Mouse (Mus musculus): ENCODE measurements at regions not wholly inside any gene's neighbourhood (a gene's known extent, or its start where the extent isn't known, plus 50 kb on each side); places are given as distances from the start of the nearest gene placed in this dataset.

DNA sequence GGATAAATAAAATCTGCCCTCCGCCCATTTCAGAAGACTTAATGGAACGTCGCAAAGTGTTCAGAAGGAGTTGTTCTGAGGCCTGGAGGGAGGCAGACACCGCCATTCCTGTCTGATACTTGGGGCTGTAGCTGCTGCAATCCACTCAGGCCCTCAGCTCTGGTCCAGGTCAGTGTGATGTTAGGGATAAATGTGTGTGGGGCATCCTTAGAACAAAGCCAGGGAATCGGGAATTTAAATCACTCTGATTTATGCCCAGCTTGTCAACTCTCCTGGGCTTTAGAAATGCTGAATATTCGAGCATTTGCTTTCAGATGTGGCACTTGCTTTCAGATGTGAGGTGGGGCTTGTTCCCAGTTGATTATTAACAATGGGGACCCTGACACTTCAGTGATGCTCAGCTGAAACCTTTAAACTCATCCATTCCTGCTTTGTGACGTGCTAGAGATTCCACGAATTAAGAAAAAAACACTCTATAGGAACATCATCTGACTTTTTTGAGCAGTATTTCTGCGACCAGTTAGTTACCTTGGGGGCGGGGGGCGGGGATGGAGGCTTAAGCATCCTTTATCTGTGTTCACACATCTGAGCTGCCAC, 122.1 kb upstream of the Npvf start:
- TF ChIP-seq CTCF (IDR thresholded peaks at IDR 0.05; ENCODE audit: low read depth, low read length) (no peak), POLR2A (IDR thresholded peaks at IDR 0.05; ENCODE audit: borderline replicate concordance, low read depth, low read length) (no peak)

Measured in bone marrow macrophage, adult 2 months (primary cell).